Mouse (Mus musculus): Measurements from ENCODE around the gene Ebp.
A peak's percentile ranks its signal among the peaks of the same experiment; 100 is the strongest.

The Ebp gene

DNA sequence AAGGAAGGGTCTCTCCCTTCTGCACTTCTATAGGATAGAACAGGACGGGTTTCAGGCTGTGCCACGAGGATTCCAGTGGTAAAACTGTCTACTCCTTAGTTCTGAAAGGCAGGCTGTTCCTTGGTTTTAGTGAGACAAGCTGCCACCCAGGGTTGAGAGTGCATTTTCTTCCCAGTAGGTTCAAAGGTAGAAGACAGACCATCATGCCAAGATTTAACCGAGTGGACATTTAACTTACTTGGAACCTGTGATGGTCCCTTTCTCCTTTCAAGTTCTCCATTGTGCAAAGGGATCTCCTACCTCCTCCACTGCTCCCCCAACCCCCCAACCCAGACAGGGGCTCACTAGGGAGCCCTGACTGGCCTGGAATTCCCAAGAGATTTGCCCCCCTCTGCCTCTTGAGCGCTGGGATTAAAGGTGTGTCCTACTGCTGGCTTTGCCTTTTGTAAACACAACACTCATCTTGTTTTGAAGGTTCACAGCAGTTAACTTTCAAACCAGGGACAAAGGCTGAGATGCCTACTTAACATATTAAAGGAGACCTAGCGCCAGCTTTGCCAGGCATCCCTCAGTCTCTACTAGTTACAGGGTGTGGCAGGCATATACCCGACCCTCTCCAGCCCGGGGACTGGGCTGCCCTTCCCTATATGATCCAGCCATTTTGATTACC lies 10.3 kb downstream of the Ebp start:
- DNase-seq: no peak

- no peak for DNase-seq
These were observed 13.7 kb downstream of the Ebp start for GRCm38 (mm10) chrX:8179646-8180045.

DNA sequence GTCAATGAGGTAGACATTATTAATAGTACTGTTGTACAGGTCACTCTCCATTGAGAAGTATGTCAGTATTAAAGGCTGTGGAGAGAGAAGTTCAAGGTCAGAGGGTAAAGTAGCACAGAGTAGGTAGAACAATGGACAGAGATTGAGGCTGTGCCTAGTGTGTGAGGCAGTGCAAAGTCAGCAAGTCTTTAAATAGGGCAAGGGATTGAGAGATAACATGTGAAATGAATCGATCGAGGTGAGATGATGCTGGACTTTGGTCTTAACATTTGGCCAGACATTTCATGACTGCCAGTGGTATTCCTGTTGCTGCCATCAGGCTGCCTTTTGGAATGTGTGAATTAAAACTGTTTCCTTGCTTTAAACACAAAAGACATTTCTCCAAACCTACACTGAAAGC lies 14.4 kb downstream of the Ebp start:
- no peak for DNase-seq

- peak; percentile 85 to 90 for DNase-seq
These were observed 17.6 kb downstream of the Ebp start, which contains the start of gene Tbc1d25 for GRCm38 (mm10) chrX:8175504-8176385. Tbc1d25 (minus strand) TSS chrX:8176181.

- no peak for DNase-seq
These were observed 18.2 kb downstream of the Ebp start for GRCm38 (mm10) chrX:8175169-8175503.

GRCm38 (mm10) chrX:8167716-8168647 lies 25.3 kb downstream of the Ebp start:
- no peak for DNase-seq

- DNase-seq: no peak
These were observed 28.8 kb downstream of the Ebp start for GRCm38 (mm10) chrX:8164471-8164870.

- no peak for DNase-seq
These were observed 30.2 kb downstream of the Ebp start for GRCm38 (mm10) chrX:8163076-8163475.

- peak; percentile 89 to 92 for DNase-seq
These were observed 47.9 kb downstream of the Ebp start, which contains the start of gene Rbm3 for GRCm38 (mm10) chrX:8145153-8145991. Rbm3 (minus strand) TSS chrX:8145880.

DNA sequence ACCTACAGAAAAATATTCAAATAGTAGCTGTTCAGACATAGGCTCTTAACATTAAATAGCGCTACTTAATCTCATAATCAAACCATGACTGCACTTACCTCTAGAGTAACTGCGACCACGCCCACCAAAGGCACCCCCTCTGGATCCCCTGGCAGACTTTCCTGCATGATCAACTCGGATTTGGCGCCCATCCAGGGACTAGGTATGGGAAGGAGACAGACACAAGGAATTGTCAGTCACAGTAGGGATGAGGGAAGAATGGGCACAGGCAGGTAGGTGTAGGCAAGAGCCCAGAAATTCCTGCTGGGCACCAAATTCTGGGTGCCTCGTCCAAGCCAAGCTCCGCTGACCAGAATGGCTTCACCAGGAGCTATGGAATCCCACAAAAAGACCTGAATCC lies 49.6 kb downstream of the Ebp start:
- no peak for DNase-seq

- no peak for DNase-seq
These were observed 50.4 kb downstream of the Ebp start for GRCm38 (mm10) chrX:8142948-8143347.

- DNase-seq: no peak
These were observed 52.3 kb downstream of the Ebp start for GRCm38 (mm10) chrX:8141058-8141457.

DNA sequence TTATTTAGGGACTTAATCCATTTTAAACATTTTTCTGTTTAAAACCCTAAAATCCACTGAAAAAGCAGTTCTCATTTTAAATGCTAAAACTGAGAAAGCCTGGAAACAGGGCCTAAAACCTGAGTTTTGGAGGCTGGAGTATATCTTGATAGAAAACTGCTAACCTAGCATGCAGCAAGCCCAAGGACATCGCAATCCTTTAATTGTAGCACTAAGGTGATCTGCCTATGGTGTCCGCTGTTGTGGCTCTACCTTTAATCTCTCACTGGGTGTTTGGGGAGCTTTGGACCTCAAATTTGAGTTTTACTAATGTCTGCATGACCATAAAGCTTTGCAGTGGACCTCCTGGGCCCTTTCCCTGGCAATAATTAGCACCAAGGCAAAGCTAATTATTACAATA lies 52.9 kb downstream of the Ebp start:
- no peak for DNase-seq

GRCm38 (mm10) chrX:8139480-8139879 lies 53.8 kb downstream of the Ebp start:
- DNase-seq: no peak

- no peak for DNase-seq
These were observed 57.4 kb downstream of the Ebp start for GRCm38 (mm10) chrX:8135886-8136285.
